Mouse (Mus musculus) embryonic facial prominence, embryonic 12.5 days (tissue): ENCODE results near the gene Gramd4. TPM values are rescaled to one million over a fixed set of nuclear protein-coding genes. Genes with fewer than 3 reads are reported as not detected.
"Not testable (repeated sequence)": the region's sequence is repeated elsewhere in the genome, so short reads cannot be mapped to it uniquely, and the experiment has no call there.

Experiments
- ATAC-seq: fragments of 200-750 bp; cut with Nextera tagmentation; 2 replicates; pipeline ENCODE4 v1.8.0; 2017; ENCODE audit not compliant: insufficient number of reproducible peaks, insufficient read depth, low FRiP score, low TSS enrichment
- H3K27ac ChIP-seq: fragments of 300-500 bp; sonication (generic); 2 replicates; pipeline ENCODE4 v1.5.1; 2016; ENCODE audit warnings: mild to moderate bottlenecking
- H3K27me3 ChIP-seq: fragments of 300-500 bp; sonication (generic); 2 replicates; pipeline ENCODE4 v1.6.1; 2016; ENCODE audit warnings: mild to moderate bottlenecking, moderate library complexity
- H3K36me3 ChIP-seq: fragments of 300-500 bp; sonication (generic); 2 replicates; pipeline ENCODE4 v1.6.1; 2016; ENCODE audit warnings: mild to moderate bottlenecking
- H3K4me1 ChIP-seq: fragments of 300-500 bp; sonication (generic); 2 replicates; pipeline ENCODE4 v1.6.1; 2016
- H3K4me2 ChIP-seq: fragments of 300-500 bp; sonication (generic); replicated peaks from 2 replicates; pipeline ENCODE4 v1.6.1; 2016; ENCODE audit warnings: mild to moderate bottlenecking, moderate library complexity
- H3K4me3 ChIP-seq: fragments of 300-500 bp; sonication (generic); 2 replicates; pipeline ENCODE4 v1.5.1; 2016; ENCODE audit warnings: mild to moderate bottlenecking
- H3K9ac ChIP-seq: fragments of 300-500 bp; sonication (generic); 2 replicates; pipeline ENCODE4 v1.6.1; 2016; ENCODE audit warnings: mild to moderate bottlenecking, moderate library complexity
- H3K9me3 ChIP-seq: fragments of 300-500 bp; sonication (generic); 2 replicates; pipeline ENCODE4 v1.6.1; 2016; ENCODE audit warnings: mild to moderate bottlenecking, moderate library complexity
- WGBS: fragments of 180-500 bp; shearing (Covaris S2); methylation state at CpG from one replicate; pipeline ENCODE4 v1.1.7; 2016; 5-methylcytosine and 5-hydroxymethylcytosine counted together
- polyA plus RNA-seq: library from polyadenylated mRNA; unstranded; fragments of >200 nt; fragmentation: Nextera tagmentation; extraction: Ambion mirVana; gene quantifications from 2 replicates; pipeline ENCODE4 v1.2.1, GENCODE M21; 2016

Gramd4 gene
- polyA plus RNA-seq, 1 experiment from 2014 or later: 19.4 TPM

DNA sequence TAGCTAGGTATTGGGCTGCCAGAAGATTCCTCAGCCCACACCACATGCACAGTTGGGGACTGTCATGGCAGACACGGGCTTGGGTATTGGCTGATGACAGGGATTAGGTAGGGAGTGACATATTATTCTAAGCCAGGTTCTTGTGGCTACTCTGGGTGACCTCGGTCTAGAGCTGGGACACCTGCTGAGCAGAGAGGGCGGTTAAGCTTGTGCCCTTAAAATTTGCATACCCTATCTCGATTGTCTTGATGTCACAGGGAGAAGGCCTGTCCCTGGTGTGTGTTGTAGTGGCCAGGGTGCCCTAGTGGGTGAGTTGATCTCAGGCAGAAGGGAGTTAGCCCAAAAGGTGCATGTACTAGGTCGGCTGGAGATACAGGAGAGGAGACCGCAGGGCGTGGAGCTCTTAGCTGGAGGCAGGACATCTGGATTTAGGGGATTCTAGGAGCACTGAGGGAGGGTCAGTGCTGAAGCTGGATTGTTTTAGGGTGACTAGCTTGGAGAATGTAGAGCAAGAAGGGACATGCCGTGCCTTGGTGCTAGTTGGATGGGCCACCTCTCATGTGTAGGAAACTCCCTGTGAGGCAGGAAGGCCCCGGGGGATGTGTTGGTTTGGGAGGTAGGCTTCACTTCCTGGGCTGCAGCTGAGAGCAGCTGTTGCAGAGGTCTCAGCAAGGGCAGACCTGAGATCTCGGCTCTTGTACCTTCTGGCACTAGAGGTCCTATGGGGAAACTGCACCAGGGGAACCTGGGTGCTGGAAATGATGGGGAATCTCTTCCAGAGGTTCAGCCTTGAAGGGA lies 37.0 kb downstream of the Gramd4 start:
- Histone ChIP-seq H3K4me3 (no peak overlapping the region), H3K9me3 (no peaks in the 10 kb centered on the region), H3K4me1 (no peaks in the 10 kb centered on the region), H3K27me3 (no peaks in the 10 kb centered on the region), H3K36me3 (peaks cover 15% of the 10 kb centered on the region), H3K27ac (no peak overlapping the region), H3K9ac (no peak overlapping the region), H3K4me2 (no peak overlapping the region)
- no peak for ATAC-seq
- WGBS: 79% methylated on average over 10 of the region's 10 CpGs

DNA sequence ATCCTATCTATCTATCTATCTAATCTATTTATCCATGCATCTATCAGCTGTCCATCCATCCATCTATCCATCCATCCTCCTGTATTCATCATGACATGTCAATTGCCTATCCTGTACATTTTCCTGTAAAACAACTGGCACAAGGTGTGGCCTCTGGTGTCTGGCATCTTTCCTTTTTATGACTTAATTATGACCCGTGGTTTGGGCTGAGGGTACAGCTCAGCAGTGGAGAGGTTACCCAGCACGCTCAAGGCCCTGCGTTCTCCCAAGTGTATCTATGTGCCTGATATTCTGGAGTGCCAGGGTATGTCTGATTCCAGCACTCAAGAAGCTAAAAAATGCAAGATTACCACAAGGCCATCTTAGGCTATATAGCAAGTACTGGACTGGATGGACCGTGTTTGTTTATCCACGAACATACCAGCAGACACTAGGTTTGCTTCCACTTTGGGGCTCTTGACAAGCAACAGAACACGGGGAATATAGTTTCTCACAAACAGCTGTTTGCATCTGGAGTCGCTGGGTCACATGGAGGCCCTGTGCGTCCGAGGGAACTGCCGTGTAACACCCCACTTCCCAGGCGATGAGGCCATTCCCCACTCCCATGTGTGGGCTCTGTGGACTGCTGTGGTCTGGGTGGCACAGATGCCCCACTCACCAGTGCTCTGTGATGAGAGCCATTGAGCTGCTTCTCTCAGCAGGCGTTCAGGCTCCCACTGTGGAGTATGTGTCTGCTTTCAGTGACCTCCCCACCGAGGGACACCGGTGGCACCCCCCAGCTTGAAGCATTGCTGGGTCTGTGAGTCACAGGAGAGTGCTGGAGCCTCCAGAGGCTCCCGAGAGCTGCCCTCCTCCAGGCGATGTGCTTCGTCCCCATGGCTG lies 38.5 kb downstream of the Gramd4 start:
- Histone ChIP-seq H3K27me3 (no peaks in the 10 kb centered on the region), H3K27ac (no peak overlapping the region), H3K9ac (no peak overlapping the region), H3K9me3 (no peaks in the 10 kb centered on the region), H3K4me2 (no peak overlapping the region), H3K4me3 (no peak overlapping the region), H3K4me1 (no peaks in the 10 kb centered on the region), H3K36me3 (peaks cover 18% of the 10 kb centered on the region)
- ATAC-seq: no peak
- whole genome bisulfite sequencing: 87% methylated on average over 17 of the region's 17 CpGs

DNA sequence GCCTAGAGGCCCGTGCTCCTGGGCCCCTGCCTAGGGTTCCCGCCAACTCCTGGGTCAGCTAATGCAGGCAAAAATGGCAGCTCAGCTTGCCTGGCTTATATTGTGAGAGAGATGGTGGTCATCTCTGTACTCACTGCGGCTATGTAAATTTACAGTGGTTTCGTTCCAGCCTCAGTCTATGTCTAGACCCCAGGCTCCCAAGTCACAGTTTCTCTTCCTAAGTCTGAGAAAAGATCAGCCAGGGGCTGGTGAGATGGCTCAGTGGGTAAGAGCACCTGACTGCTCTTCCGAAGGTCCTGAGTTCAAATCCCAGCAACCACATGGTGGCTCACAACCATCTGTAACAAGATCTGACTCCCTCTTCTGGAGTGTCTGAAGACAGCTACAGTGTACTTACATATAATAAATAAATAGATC lies 39.1 kb downstream of the Gramd4 start:
- not testable (repeated sequence) for H3K27ac ChIP-seq
- 95% methylated on average over 5 of the region's 5 CpGs for WGBS

DNA sequence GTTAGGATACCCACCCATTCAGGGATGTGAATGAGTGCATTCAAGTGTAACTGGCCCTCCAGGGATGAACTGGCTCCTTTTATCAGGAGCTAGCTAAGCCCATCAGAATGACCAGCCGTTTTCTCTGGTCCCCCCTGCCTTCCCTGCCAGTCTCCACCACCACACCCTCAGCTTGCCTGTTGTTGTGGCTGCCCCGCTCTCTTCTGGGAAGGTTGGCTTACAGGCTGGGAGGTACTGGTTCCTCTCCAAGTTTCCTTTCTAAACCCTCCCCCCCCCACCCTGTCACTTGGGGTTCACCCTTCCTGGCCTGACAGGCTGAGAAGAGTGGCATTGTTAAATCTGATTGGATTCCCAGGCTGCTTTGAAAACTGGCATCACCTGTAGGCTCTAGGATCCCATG lies 40.4 kb downstream of the Gramd4 start:
- Histone ChIP-seq H3K27ac (no peak overlapping the region), H3K27me3 (no peaks in the 10 kb centered on the region), H3K9me3 (no peaks in the 10 kb centered on the region), H3K9ac (no peak overlapping the region), H3K4me1 (no peaks in the 10 kb centered on the region), H3K4me2 (no peak overlapping the region), H3K4me3 (no peak overlapping the region), H3K36me3 (peaks cover 23% of the 10 kb centered on the region)
- WGBS: 68% methylated on average over 2 of the region's 2 CpGs
- no peak for ATAC-seq

More for the DNA sequence above, 39.1 kb downstream of the Gramd4 start:
- not testable (repeated sequence) for H3K9me3 ChIP-seq, ATAC-seq, H3K27me3 ChIP-seq, H3K9ac ChIP-seq, H3K4me1 ChIP-seq, H3K4me2 ChIP-seq, H3K4me3 ChIP-seq
- peaks cover 24% of the 10 kb centered on the region for H3K36me3 ChIP-seq

DNA sequence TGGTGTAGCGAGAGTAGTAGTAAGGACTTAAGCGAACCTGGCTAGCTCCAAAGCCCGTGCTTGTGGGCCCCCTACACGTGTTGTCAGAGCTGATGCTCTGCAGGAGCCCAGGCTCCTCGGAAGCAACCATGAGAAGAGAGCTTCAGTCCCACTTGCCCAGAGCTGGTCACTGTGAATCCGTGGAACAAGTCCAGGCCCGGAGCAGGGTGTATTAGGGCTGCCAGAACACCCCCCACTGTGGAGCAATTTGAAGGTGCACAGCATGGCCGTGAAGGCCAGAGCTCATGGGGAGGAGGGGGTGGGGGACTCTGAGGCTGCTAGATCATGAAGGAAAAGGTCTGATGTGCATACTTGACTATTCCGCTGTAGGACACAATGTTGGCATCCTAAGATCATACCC lies 44.1 kb downstream of the Gramd4 start:
- 85% methylated on average over 9 of the region's 9 CpGs for WGBS

DNA sequence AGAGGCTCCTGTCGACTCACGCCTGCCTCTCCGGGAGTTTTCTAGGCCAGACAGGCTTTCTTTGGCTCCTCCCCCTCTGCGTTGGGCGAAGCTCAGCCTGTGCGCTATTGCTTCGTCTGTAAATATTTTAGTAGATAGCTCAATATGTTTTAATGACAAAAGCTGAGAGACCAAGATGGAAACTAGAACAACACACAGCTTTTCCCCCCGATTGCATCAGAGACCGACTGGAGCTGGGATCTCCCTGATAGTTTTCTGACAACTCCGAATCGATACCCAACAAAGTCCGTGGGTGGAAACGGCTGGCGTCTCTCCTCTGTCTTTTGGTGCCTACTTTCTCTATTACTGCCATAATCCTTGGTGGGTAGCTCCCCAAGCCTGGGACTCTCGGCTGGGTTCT lies 44.8 kb downstream of the Gramd4 start:
- Histone ChIP-seq H3K9me3 (no peaks in the 10 kb centered on the region), H3K36me3 (peaks cover 14% of the 10 kb centered on the region; the same call in 1 of the 2 replicates), H3K27me3 (no peaks in the 10 kb centered on the region), H3K9ac (no peak overlapping the region), H3K4me1 (no peaks in the 10 kb centered on the region), H3K27ac (no peak overlapping the region), H3K4me3 (no peak overlapping the region), H3K4me2 (no peak overlapping the region)
- no peak for ATAC-seq
- WGBS: 89% methylated on average over 15 of the region's 15 CpGs

More for the DNA sequence above, 44.1 kb downstream of the Gramd4 start:
- no peak overlapping the region for H3K4me2 ChIP-seq
- H3K4me3 ChIP-seq: no peak overlapping the region
- no peak overlapping the region for H3K27ac ChIP-seq
- no peaks in the 10 kb centered on the region for H3K27me3 ChIP-seq
- no peak for ATAC-seq
- H3K36me3 ChIP-seq: peaks cover 14% of the 10 kb centered on the region; the same call in 1 of the 2 replicates
- no peaks in the 10 kb centered on the region for H3K9me3 ChIP-seq
- H3K9ac ChIP-seq: no peak overlapping the region
- no peaks in the 10 kb centered on the region for H3K4me1 ChIP-seq

DNA sequence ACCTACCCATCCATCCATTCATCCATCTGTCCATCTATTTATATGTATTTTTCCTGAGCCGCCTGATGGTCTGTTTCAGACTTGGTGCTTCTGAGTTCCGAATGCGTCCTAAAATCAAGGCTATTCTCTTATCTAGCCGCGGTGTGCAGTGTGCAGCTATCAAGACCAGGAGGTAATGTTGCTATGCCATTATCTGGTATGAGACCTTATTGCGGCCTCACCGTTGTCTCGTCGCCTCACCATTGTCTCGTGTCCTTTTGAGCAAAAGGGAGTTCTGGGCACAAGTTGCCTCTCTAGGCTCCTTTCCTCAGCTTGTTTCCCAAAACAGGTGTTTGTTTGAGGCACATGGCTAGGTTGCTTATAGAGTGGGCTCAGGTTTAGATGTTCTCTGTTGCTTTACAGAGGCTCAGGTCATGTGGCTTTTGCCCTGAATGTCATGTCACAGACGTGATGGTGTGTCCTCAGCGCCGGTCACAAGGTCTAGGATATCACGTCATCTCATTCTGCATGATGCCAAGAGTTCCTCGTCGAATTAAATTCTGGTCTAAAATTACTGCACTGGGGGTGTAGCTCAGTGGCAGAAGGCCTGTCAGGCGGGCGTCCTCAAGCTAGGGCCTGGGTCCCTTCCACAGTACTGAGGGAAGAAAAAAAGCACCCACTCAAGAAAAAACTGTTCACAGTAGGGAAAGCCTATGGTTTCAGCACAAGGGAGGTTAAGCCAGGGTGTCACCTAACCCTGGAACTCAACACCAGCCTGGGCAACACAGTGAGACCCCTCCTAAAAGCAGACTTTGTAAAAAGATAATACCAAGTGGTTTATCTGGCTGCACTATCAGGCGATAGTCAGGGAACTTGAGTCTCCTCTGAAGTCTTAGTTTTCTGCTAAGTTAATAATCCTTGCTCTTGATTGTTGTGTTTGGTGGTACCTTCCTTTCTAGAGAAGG lies 47.2 kb downstream of the Gramd4 start:
- no peak overlapping the region for H3K9ac ChIP-seq
- 92% methylated on average over 19 of the region's 19 CpGs for WGBS
- no peak overlapping the region for H3K4me3 ChIP-seq
- H3K9me3 ChIP-seq: no peaks in the 10 kb centered on the region
- H3K36me3 ChIP-seq: peaks cover 14% of the 10 kb centered on the region; the same call in 1 of the 2 replicates
- H3K27ac ChIP-seq: no peak overlapping the region
- H3K4me1 ChIP-seq: no peaks in the 10 kb centered on the region
- no peak overlapping the region for H3K4me2 ChIP-seq
- ATAC-seq: no peak
- H3K27me3 ChIP-seq: no peaks in the 10 kb centered on the region

DNA sequence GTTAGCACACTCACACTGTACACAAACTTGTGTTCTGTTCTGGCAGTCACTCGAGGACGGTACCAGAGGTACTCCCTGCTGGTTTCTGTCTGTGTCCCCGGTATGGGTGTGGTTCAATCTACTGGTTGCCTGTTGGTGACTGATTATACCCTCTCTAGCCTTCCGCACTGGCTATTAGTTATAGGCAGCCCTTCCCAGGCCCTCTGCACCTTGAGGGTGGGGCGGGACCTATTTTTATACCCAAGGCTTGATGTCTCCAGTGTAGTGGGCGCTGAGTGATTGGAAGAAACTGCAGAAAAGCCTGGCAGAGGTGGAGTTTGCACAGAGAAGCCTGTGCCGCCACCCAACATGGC lies 47.8 kb downstream of the Gramd4 start:
- Histone ChIP-seq H3K4me3 (no peak overlapping the region), H3K4me2 (no peak overlapping the region), H3K9ac (no peak overlapping the region), H3K4me1 (no peaks in the 10 kb centered on the region), H3K9me3 (no peaks in the 10 kb centered on the region), H3K27me3 (no peaks in the 10 kb centered on the region), H3K27ac (no peak overlapping the region), H3K36me3 (peaks cover 14% of the 10 kb centered on the region; the same call in 1 of the 2 replicates)
- 84% methylated on average over 7 of the region's 7 CpGs for WGBS
- no peak for ATAC-seq

DNA sequence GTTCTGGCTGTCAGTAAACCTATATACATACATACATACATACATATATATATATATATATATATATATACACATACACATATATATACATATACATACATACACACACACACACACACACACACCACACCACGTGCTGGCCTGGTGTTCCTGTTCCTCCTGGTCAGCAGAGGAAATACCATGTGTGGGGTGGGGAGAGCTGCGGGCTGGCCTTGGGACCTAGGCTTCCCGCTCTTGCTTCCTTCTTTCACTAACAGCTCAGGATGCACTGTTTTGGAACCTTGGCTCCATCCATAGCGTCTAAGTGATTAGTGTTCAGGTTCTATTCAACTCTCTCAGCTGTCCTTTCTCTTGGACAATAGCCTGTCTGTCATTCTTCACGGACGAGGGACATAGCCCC lies 48.3 kb downstream of the Gramd4 start:
- H3K27me3 ChIP-seq: no peaks in the 10 kb centered on the region
- H3K4me2 ChIP-seq: no peak overlapping the region
- H3K9ac ChIP-seq: no peak overlapping the region
- no peaks in the 10 kb centered on the region for H3K9me3 ChIP-seq
- no peak overlapping the region for H3K4me3 ChIP-seq
- no peak overlapping the region for H3K27ac ChIP-seq
- H3K4me1 ChIP-seq: no peaks in the 10 kb centered on the region
- peaks cover 14% of the 10 kb centered on the region; the same call in 1 of the 2 replicates for H3K36me3 ChIP-seq
- ATAC-seq: no peak
- WGBS: 81% methylated on average over 6 of the region's 6 CpGs

DNA sequence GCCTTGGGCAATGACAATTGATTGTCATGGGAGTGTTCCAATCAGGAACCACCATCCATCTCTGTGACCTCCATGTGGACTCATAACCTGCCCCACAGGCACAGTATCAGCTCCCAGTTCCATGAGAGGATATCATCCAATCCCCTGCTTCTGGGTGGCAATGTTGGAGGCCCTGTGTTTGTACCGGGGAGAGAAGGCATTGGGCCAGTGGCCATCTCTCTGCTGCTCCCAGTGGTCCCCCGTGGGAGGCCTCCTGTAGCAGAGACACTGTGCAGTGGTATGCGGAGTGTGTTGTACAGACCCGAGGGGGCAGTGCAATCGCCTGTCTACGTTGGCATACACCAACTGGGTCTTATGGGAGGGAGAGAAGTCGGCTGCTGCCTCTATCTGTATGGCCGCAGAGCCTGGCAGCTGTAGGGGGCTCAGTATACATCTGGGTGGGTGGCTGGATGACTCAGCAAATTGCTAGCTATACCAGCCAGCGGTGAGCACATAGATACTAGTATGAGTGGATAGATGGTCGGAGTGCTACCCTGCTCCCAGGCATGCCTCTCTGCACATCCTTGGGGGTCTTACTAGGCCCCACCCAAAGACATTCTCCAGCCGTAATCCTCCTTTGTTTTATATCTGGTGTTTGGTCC lies 50.5 kb downstream of the Gramd4 start:
- Histone ChIP-seq H3K4me1 (peaks cover 7% of the 10 kb centered on the region), H3K27ac (no peak overlapping the region), H3K4me2 (no peak overlapping the region), H3K36me3 (0 out of 2 replicates have a peak, but pooled peaks cover 3% of the 10 kb centered on the region), H3K9me3 (no peaks in the 10 kb centered on the region), H3K27me3 (no peaks in the 10 kb centered on the region), H3K9ac (no peak overlapping the region), H3K4me3 (no peak overlapping the region)
- 87% methylated on average over 11 of the region's 11 CpGs for WGBS
- no peak for ATAC-seq

DNA sequence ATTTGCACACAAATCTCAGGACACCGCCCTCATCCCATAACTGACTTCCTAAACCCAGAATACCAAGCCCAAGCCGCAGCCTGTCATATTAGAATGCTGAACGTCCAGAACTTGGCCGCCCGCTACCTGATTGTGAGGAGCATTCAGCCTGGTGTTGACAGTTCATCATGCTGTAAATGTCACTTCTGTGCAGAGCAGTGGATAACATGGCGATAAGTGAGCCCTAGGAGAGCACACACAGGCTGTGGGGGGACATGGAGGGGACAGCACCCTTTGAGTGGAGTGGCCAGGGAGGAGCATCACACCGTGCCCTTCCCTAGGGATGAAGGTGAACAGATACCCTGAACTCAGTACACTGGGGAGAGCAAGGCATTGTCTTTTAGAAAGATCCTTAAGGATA lies 51.8 kb downstream of the Gramd4 start:
- ATAC-seq: no peak
- WGBS: 92% methylated on average over 7 of the region's 7 CpGs

More for the DNA sequence above, 51.8 kb downstream of the Gramd4 start:
- Histone ChIP-seq H3K4me1 (peaks cover 15% of the 10 kb centered on the region), H3K4me3 (no peak overlapping the region), H3K4me2 (no peak overlapping the region), H3K9me3 (no peaks in the 10 kb centered on the region), H3K36me3 (0 out of 2 replicates have a peak, but pooled peaks cover 1% of the 10 kb centered on the region), H3K27me3 (no peaks in the 10 kb centered on the region), H3K9ac (no peak overlapping the region), H3K27ac (no peak overlapping the region)
